ENCODE assay signal across 9 mouse cellular contexts in the genomic region with DNA sequence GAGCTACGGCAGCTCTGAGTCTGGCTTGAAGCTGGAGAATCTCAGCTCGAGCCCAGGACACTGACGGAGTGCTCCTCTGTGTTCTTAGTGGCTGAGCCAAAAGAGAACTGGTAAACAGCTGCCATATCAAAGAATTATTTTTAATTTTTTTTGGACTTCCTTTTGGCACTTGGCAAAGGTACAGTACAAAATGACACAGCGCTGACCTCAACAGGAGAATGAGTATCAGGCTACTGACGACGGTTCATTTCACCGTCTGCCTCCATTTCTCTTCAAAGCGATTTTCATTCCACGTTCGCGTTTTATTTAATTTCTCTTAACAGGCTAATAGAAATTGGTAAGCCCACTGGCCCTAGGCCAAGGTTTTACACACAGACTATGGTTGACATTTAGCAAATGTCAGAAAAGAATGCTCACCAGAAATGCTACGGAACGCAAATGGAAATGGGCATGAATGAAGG.
DNase-seq lines count a peak whose midpoint lies in the region; ATAC-seq and TF ChIP-seq lines count a peak whose summit lies in the region.
"Had no signal": no experiment of that assay in that cellular context is flagged by ENCODE, and none has a peak within 500 bp of the region (broad histone marks: within the 10 kb centered on the region; RNA-seq: fewer than 3 reads in every experiment).

No protein-coding gene starts in this region.

- H3K27me3 ChIP-seq in hindbrain, postnatal 0 days (ENCODE audit: insufficient read depth, low read length), result no peaks in the 10 kb centered on the region
- peaks cover 1% of the 10 kb centered on the region for H3K27me3 ChIP-seq in hindbrain, embryonic 12.5 days
- no peaks in the 10 kb centered on the region for H3K27me3 ChIP-seq in lung, embryonic 14.5 days (ENCODE audit: insufficient read depth, low read length)

- H3K9me3 ChIP-seq in hindbrain, postnatal 0 days (ENCODE audit: low read length), result no peaks in the 10 kb centered on the region
- no peaks in the 10 kb centered on the region for H3K9me3 ChIP-seq in hindbrain, embryonic 12.5 days (replicated peaks)
- H3K9me3 ChIP-seq in lung, embryonic 14.5 days (ENCODE audit: low read depth, low read length), result no peaks in the 10 kb centered on the region
- H3K9me3 ChIP-seq: limb, embryonic 12.5 days had no signal

- peak; percentile 18 for DNase-seq in hindbrain, postnatal 0 days (ENCODE audit: low spot score)
- peak; percentile 11 for DNase-seq in cerebellum, adult 11 months
- peak; percentile 41 to 48 for DNase-seq in heart, adult 9 months (ENCODE audit: low spot score in 2 of 2)
- peak; percentile 76 for DNase-seq in lung, embryonic 14.5 days
- no peak for DNase-seq in frontal cortex, postnatal 10 days (ENCODE audit: low spot score in 2 of 2)
- DNase-seq in embryo, embryonic 11 days, result no peak

- 52% methylated on average over 13 of the region's 13 CpGs for whole genome bisulfite sequencing in hindbrain, postnatal 0 days
- WGBS in hindbrain, embryonic 12.5 days, result 84% methylated on average over 13 of the region's 13 CpGs
- 38% methylated on average over 13 of the region's 13 CpGs for WGBS in lung, embryonic 14.5 days

- TF ChIP-seq CTCF in hindbrain, postnatal 0 days (IDR thresholded peaks at IDR 0.05; ENCODE audit: low read depth), result no peak
- no peak for TF ChIP-seq CTCF in lung, embryonic 14.5 days (IDR thresholded peaks at IDR 0.05; ENCODE audit: low read depth)

- H3K4me1 ChIP-seq in hindbrain, postnatal 0 days (ENCODE audit: insufficient read depth, low read length), result no peaks in the 10 kb centered on the region
- no peaks in the 10 kb centered on the region for H3K4me1 ChIP-seq in hindbrain, embryonic 12.5 days
- no peaks in the 10 kb centered on the region for H3K4me1 ChIP-seq in lung, embryonic 14.5 days (ENCODE audit: insufficient read depth)

- H3K27ac ChIP-seq in hindbrain, postnatal 0 days, result no peak overlapping the region
- H3K27ac ChIP-seq in hindbrain, embryonic 12.5 days, result no peak overlapping the region
- H3K27ac ChIP-seq in lung, embryonic 14.5 days (ENCODE audit: low read depth), result no peak overlapping the region
- H3K27ac ChIP-seq: limb, embryonic 12.5 days had no signal

- no peak overlapping the region for H3K4me2 ChIP-seq in hindbrain, postnatal 0 days (ENCODE audit: low read depth, low read length)
- H3K4me2 ChIP-seq in hindbrain, embryonic 12.5 days (replicated peaks), result no peak overlapping the region
- peak overlapping the region; percentile 45 for H3K4me2 ChIP-seq in lung, embryonic 14.5 days
- H3K4me2 ChIP-seq: limb, embryonic 12.5 days had no signal

- peaks cover 18% of the 10 kb centered on the region; the same call in 1 of the 2 replicates for H3K36me3 ChIP-seq in hindbrain, postnatal 0 days (ENCODE audit: insufficient read depth, low read length)
- H3K36me3 ChIP-seq in hindbrain, embryonic 12.5 days, result 0 out of 2 replicates have a peak, but pooled peaks cover 8% of the 10 kb centered on the region
- H3K36me3 ChIP-seq in lung, embryonic 14.5 days (ENCODE audit: insufficient read depth), result 0 out of 2 replicates have a peak, but pooled peaks cover 11% of the 10 kb centered on the region
- H3K36me3 ChIP-seq: limb, embryonic 12.5 days had no signal

- no peak overlapping the region for H3K4me3 ChIP-seq in hindbrain, postnatal 0 days (ENCODE audit: low read length)
- no peak overlapping the region for H3K4me3 ChIP-seq in hindbrain, embryonic 12.5 days
- H3K4me3 ChIP-seq in lung, embryonic 14.5 days (ENCODE audit: low read depth, low read length), result 0 out of 2 replicates have a peak overlapping the region, but pooled peaks have one; percentile 5
- H3K4me3 ChIP-seq: limb, embryonic 12.5 days had no signal

- peak; percentile 40; the same call in 1 of the 2 replicates for ATAC-seq in hindbrain, postnatal 0 days
- no peak for ATAC-seq in hindbrain, embryonic 12.5 days (ENCODE audit: low FRiP score)
- ATAC-seq in lung, embryonic 14.5 days (ENCODE audit: insufficient read depth), result peak; percentile 91
- ATAC-seq in activated CD4-positive, CD25-positive, alpha-beta regulatory T cell, adult 4 months, result no peak

- no peak overlapping the region for H3K9ac ChIP-seq in hindbrain, postnatal 0 days (replicated peaks; ENCODE audit: low read length)
- no peak overlapping the region for H3K9ac ChIP-seq in hindbrain, embryonic 12.5 days
- no peak overlapping the region for H3K9ac ChIP-seq in lung, embryonic 14.5 days
- H3K9ac ChIP-seq: limb, embryonic 12.5 days had no signal

Comparison
In these comparisons a context has a peak if more than half of its experiments do, and no peak if none do; other contexts are left out.
1. ATAC-seq: peak in hindbrain, postnatal 0 days (single experiment) and lung, embryonic 14.5 days (single experiment); none in hindbrain, embryonic 12.5 days (single experiment) and activated CD4-positive, CD25-positive, alpha-beta regulatory T cell, adult 4 months (single experiment).
2. DNase-seq: peak in hindbrain, postnatal 0 days (single experiment), cerebellum, adult 11 months (single experiment), heart, adult 9 months (2 of 2) and lung, embryonic 14.5 days (single experiment); none in frontal cortex, postnatal 10 days (0 of 2) and embryo, embryonic 11 days (single experiment).